Comparison of ENCODE assay signal across 16 mouse cellular contexts in genomic region chr1:131964580-131964979, GRCm38 (mm10). TPM values are rescaled to one million over a fixed set of nuclear protein-coding genes. Genes with fewer than 3 reads are reported as not detected.
A peak's percentile ranks its signal among the peaks of the same experiment; 100 is the strongest.
DNase-seq lines count a peak whose midpoint lies in the region; ATAC-seq and TF ChIP-seq lines count a peak whose summit lies in the region.
"Had no signal": no experiment of that assay in that cellular context is flagged by ENCODE, and none has a peak within 500 bp of the region (broad histone marks: within the 10 kb centered on the region; RNA-seq: fewer than 3 reads in every experiment).

No protein-coding gene starts in this region.

- no peaks in the 10 kb centered on the region for H3K36me3 ChIP-seq in forebrain, embryonic 12.5 days (replicated peaks)
- no peaks in the 10 kb centered on the region for H3K36me3 ChIP-seq in forebrain, embryonic 15.5 days
- H3K36me3 ChIP-seq in hindbrain, embryonic 12.5 days, result no peaks in the 10 kb centered on the region
- H3K36me3 ChIP-seq in hindbrain, postnatal 0 days (ENCODE audit: insufficient read depth, low read length), result no peaks in the 10 kb centered on the region
- no peaks in the 10 kb centered on the region for H3K36me3 ChIP-seq in midbrain, embryonic 10.5 days
- H3K36me3 ChIP-seq in midbrain, embryonic 16.5 days (ENCODE audit: control insufficient read depth, insufficient read depth, low read length), result no peaks in the 10 kb centered on the region
- no peaks in the 10 kb centered on the region for H3K36me3 ChIP-seq in midbrain, embryonic 15.5 days (replicated peaks)
- H3K36me3 ChIP-seq: limb, embryonic 13.5 days had no signal

- no peak overlapping the region for H3K9ac ChIP-seq in forebrain, embryonic 12.5 days
- H3K9ac ChIP-seq in forebrain, embryonic 15.5 days (replicated peaks), result no peak overlapping the region
- H3K9ac ChIP-seq in hindbrain, embryonic 12.5 days, result no peak overlapping the region
- H3K9ac ChIP-seq in hindbrain, postnatal 0 days (replicated peaks; ENCODE audit: low read length), result no peak overlapping the region
- no peak overlapping the region for H3K9ac ChIP-seq in midbrain, embryonic 16.5 days (ENCODE audit: low read depth, low read length)
- no peak overlapping the region for H3K9ac ChIP-seq in midbrain, embryonic 15.5 days
- H3K9ac ChIP-seq: limb, embryonic 13.5 days had no signal

- ATAC-seq in forebrain, embryonic 12.5 days (ENCODE audit: low FRiP score), result no peak
- no peak for ATAC-seq in forebrain, embryonic 15.5 days (replicated peaks)
- no peak for ATAC-seq in hindbrain, embryonic 12.5 days (ENCODE audit: low FRiP score)
- no peak for ATAC-seq in hindbrain, postnatal 0 days
- no peak for ATAC-seq in midbrain, embryonic 16.5 days
- no peak for ATAC-seq in midbrain, embryonic 15.5 days (replicated peaks)
- ATAC-seq: activated CD4-positive, CD25-positive, alpha-beta regulatory T cell, adult 4 months had no signal

- H3K4me2 ChIP-seq in forebrain, embryonic 12.5 days, result peak overlapping the region; percentile 98
- no peak overlapping the region for H3K4me2 ChIP-seq in forebrain, embryonic 15.5 days (replicated peaks)
- peak overlapping the region; percentile 90; the same call in 1 of the 2 replicates for H3K4me2 ChIP-seq in hindbrain, embryonic 12.5 days (replicated peaks)
- no peak overlapping the region for H3K4me2 ChIP-seq in hindbrain, postnatal 0 days (ENCODE audit: low read depth, low read length)
- H3K4me2 ChIP-seq in midbrain, embryonic 16.5 days (ENCODE audit: low read length), result no peak overlapping the region
- H3K4me2 ChIP-seq in midbrain, embryonic 15.5 days, result peak overlapping the region; percentile 99; the same call in 1 of the 2 replicates

- H3K27me3 ChIP-seq in forebrain, embryonic 12.5 days, result peaks cover 56% of the 10 kb centered on the region
- peaks cover 19% of the 10 kb centered on the region; the same call in 1 of the 2 replicates for H3K27me3 ChIP-seq in forebrain, embryonic 15.5 days
- peaks cover 31% of the 10 kb centered on the region for H3K27me3 ChIP-seq in hindbrain, embryonic 12.5 days
- 0 out of 2 replicates have a peak, but pooled peaks cover 3% of the 10 kb centered on the region for H3K27me3 ChIP-seq in hindbrain, postnatal 0 days (ENCODE audit: insufficient read depth, low read length)
- H3K27me3 ChIP-seq in midbrain, embryonic 10.5 days (ENCODE audit: low read depth, poor library complexity, severe bottlenecking), result peaks cover 84% of the 10 kb centered on the region
- H3K27me3 ChIP-seq in midbrain, embryonic 16.5 days (ENCODE audit: control insufficient read depth, insufficient read depth, low read depth, low read length), result peaks cover 9% of the 10 kb centered on the region
- H3K27me3 ChIP-seq in midbrain, embryonic 15.5 days (replicated peaks), result peaks cover 8% of the 10 kb centered on the region

- no peak overlapping the region for H3K4me3 ChIP-seq in forebrain, embryonic 12.5 days (replicated peaks)
- H3K4me3 ChIP-seq in forebrain, embryonic 15.5 days, result no peak overlapping the region
- H3K4me3 ChIP-seq in hindbrain, embryonic 12.5 days, result no peak overlapping the region
- H3K4me3 ChIP-seq in hindbrain, postnatal 0 days (ENCODE audit: low read length), result no peak overlapping the region
- H3K4me3 ChIP-seq in midbrain, embryonic 10.5 days, result peak overlapping the region; percentile 95
- no peak overlapping the region for H3K4me3 ChIP-seq in midbrain, embryonic 16.5 days (ENCODE audit: low read depth, low read length)
- no peak overlapping the region for H3K4me3 ChIP-seq in midbrain, embryonic 15.5 days

- no peak for DNase-seq in hindbrain, postnatal 0 days (ENCODE audit: low spot score)
- no peak for DNase-seq in midbrain, embryonic 10.5 days (ENCODE audit: low spot score)
- no peak for DNase-seq in embryo, embryonic 10 days (ENCODE audit: low spot score)
- DNase-seq: cerebellum, adult 9-11 months; gastrocnemius, postnatal 10 days; lung, adult 2 months; right cerebral cortex, postnatal 14 days; thymus, adult 18-20 months had no signal

- TF ChIP-seq CTCF in hindbrain, postnatal 0 days (IDR thresholded peaks at IDR 0.05; ENCODE audit: low read depth), result no peak

- H3K9me3 ChIP-seq in forebrain, embryonic 12.5 days, result no peaks in the 10 kb centered on the region
- H3K9me3 ChIP-seq in forebrain, embryonic 15.5 days, result no peaks in the 10 kb centered on the region
- H3K9me3 ChIP-seq in hindbrain, embryonic 12.5 days (replicated peaks), result no peaks in the 10 kb centered on the region
- no peaks in the 10 kb centered on the region for H3K9me3 ChIP-seq in hindbrain, postnatal 0 days (ENCODE audit: low read length)
- H3K9me3 ChIP-seq in midbrain, embryonic 10.5 days (replicated peaks), result no peaks in the 10 kb centered on the region
- H3K9me3 ChIP-seq in midbrain, embryonic 16.5 days (replicated peaks; ENCODE audit: control insufficient read depth, low read length, poor library complexity, severe bottlenecking), result no peaks in the 10 kb centered on the region
- H3K9me3 ChIP-seq in midbrain, embryonic 15.5 days, result no peaks in the 10 kb centered on the region
- H3K9me3 ChIP-seq: limb, embryonic 13.5 days had no signal

- WGBS in forebrain, embryonic 12.5 days, result 70% methylated on average over 7 of the region's 7 CpGs
- WGBS in forebrain, embryonic 15.5 days, result 73% methylated on average over 7 of the region's 7 CpGs
- WGBS in hindbrain, embryonic 12.5 days, result 75% methylated on average over 7 of the region's 7 CpGs
- WGBS in hindbrain, postnatal 0 days, result 74% methylated on average over 7 of the region's 7 CpGs
- 66% methylated on average over 7 of the region's 7 CpGs for WGBS in midbrain, embryonic 10.5 days
- 58% methylated on average over 7 of the region's 7 CpGs for WGBS in midbrain, embryonic 16.5 days
- 58% methylated on average over 7 of the region's 7 CpGs for whole genome bisulfite sequencing in midbrain, embryonic 15.5 days

- H3K4me1 ChIP-seq in forebrain, embryonic 12.5 days, result peaks cover 65% of the 10 kb centered on the region
- H3K4me1 ChIP-seq in forebrain, embryonic 15.5 days, result peaks cover 13% of the 10 kb centered on the region
- H3K4me1 ChIP-seq in hindbrain, embryonic 12.5 days, result peaks cover 19% of the 10 kb centered on the region
- H3K4me1 ChIP-seq in hindbrain, postnatal 0 days (ENCODE audit: insufficient read depth, low read length), result peaks cover 6% of the 10 kb centered on the region
- H3K4me1 ChIP-seq in midbrain, embryonic 10.5 days, result peaks cover 83% of the 10 kb centered on the region
- peaks cover 7% of the 10 kb centered on the region for H3K4me1 ChIP-seq in midbrain, embryonic 16.5 days (ENCODE audit: control insufficient read depth, insufficient read depth, low read length)
- peaks cover 15% of the 10 kb centered on the region for H3K4me1 ChIP-seq in midbrain, embryonic 15.5 days

- H3K27ac ChIP-seq in forebrain, embryonic 12.5 days, result no peak overlapping the region
- no peak overlapping the region for H3K27ac ChIP-seq in forebrain, embryonic 15.5 days (replicated peaks)
- H3K27ac ChIP-seq in hindbrain, embryonic 12.5 days, result no peak overlapping the region
- no peak overlapping the region for H3K27ac ChIP-seq in hindbrain, postnatal 0 days
- H3K27ac ChIP-seq in midbrain, embryonic 10.5 days (replicated peaks), result peak overlapping the region; percentile 93
- H3K27ac ChIP-seq in midbrain, embryonic 16.5 days (ENCODE audit: low read length), result no peak overlapping the region
- no peak overlapping the region for H3K27ac ChIP-seq in midbrain, embryonic 15.5 days
- H3K27ac ChIP-seq: limb, embryonic 13.5 days; macrophage had no signal

RNA-seq across cellular contexts. Expression of gene Slc45a3, which starts 1.8 kb away (rescaled TPM):
- 4.9 and 6.4 TPM in 2 replicates for polyA plus RNA-seq in forebrain, embryonic 12.5 days (2016; fragmentation: Nextera tagmentation; extraction: Ambion mirVana)
- 1.8 and 2.4 TPM in 2 replicates for polyA plus RNA-seq in forebrain, embryonic 15.5 days (2015; fragmentation: Nextera tagmentation; extraction: Ambion mirVana)
- 5.6 and 6.4 TPM in 2 replicates for polyA plus RNA-seq in hindbrain, embryonic 12.5 days (2016; fragmentation: Nextera tagmentation; extraction: Ambion mirVana)
- total RNA-seq in hindbrain, postnatal 0 days (2014; rRNA removed), result 1.3 and 2.0 TPM in 2 replicates
- 0.28 and 0.37 TPM in 2 replicates for polyA plus RNA-seq in hindbrain, postnatal 0 days (2015; fragmentation: Nextera tagmentation; extraction: Ambion mirVana)
- polyA plus RNA-seq in midbrain, embryonic 10.5 days (2016; fragmentation: Nextera tagmentation; extraction: Ambion mirVana), result 18.6 and 22.3 TPM in 2 replicates
- 2.3 and 2.7 TPM in 2 replicates for polyA plus RNA-seq in midbrain, embryonic 16.5 days (2015; fragmentation: Nextera tagmentation; extraction: Ambion mirVana)
- 1.9 and 3.5 TPM in 2 replicates for polyA plus RNA-seq in midbrain, embryonic 15.5 days (2015; fragmentation: Nextera tagmentation; extraction: Ambion mirVana)
- polyA plus RNA-seq: activated CD4-positive, CD25-positive, alpha-beta regulatory T cell, adult 4 months had no signal

RNA-seq across cellular contexts. Expression of gene Elk4, which starts 42.8 kb away (rescaled TPM):
- 16.9 and 19.9 TPM in 2 replicates for polyA plus RNA-seq in forebrain, embryonic 12.5 days (2016; fragmentation: Nextera tagmentation; extraction: Ambion mirVana)
- polyA plus RNA-seq in forebrain, embryonic 15.5 days (2015; fragmentation: Nextera tagmentation; extraction: Ambion mirVana), result 12.0 and 14.6 TPM in 2 replicates
- 18.5 and 21.7 TPM in 2 replicates for polyA plus RNA-seq in hindbrain, embryonic 12.5 days (2016; fragmentation: Nextera tagmentation; extraction: Ambion mirVana)
- 18.8 and 22.4 TPM in 2 replicates for total RNA-seq in hindbrain, postnatal 0 days (2014; rRNA removed)
- 8.0 and 8.2 TPM in 2 replicates for polyA plus RNA-seq in hindbrain, postnatal 0 days (2015; fragmentation: Nextera tagmentation; extraction: Ambion mirVana)
- polyA plus RNA-seq in midbrain, embryonic 10.5 days (2016; fragmentation: Nextera tagmentation; extraction: Ambion mirVana), result 12.5 and 13.3 TPM in 2 replicates
- 8.1 and 8.7 TPM in 2 replicates for polyA plus RNA-seq in midbrain, embryonic 16.5 days (2015; fragmentation: Nextera tagmentation; extraction: Ambion mirVana)
- polyA plus RNA-seq in midbrain, embryonic 15.5 days (2015; fragmentation: Nextera tagmentation; extraction: Ambion mirVana), result 12.7 and 13.1 TPM in 2 replicates

RNA-seq across cellular contexts. Expression of gene Nucks1, which starts 54.2 kb away (rescaled TPM):
- polyA plus RNA-seq in forebrain, embryonic 12.5 days (2016; fragmentation: Nextera tagmentation; extraction: Ambion mirVana), result 129 and 137 TPM in 2 replicates
- 62.9 and 63.2 TPM in 2 replicates for polyA plus RNA-seq in forebrain, embryonic 15.5 days (2015; fragmentation: Nextera tagmentation; extraction: Ambion mirVana)
- 97.4 and 103 TPM in 2 replicates for polyA plus RNA-seq in hindbrain, embryonic 12.5 days (2016; fragmentation: Nextera tagmentation; extraction: Ambion mirVana)
- 88.9 and 105 TPM in 2 replicates for total RNA-seq in hindbrain, postnatal 0 days (2014; rRNA removed)
- 54.1 and 58.0 TPM in 2 replicates for polyA plus RNA-seq in hindbrain, postnatal 0 days (2015; fragmentation: Nextera tagmentation; extraction: Ambion mirVana)
- polyA plus RNA-seq in midbrain, embryonic 10.5 days (2016; fragmentation: Nextera tagmentation; extraction: Ambion mirVana), result 103 and 104 TPM in 2 replicates
- polyA plus RNA-seq in midbrain, embryonic 16.5 days (2015; fragmentation: Nextera tagmentation; extraction: Ambion mirVana), result 50.1 and 53.6 TPM in 2 replicates
- 44.9 and 49.2 TPM in 2 replicates for polyA plus RNA-seq in midbrain, embryonic 15.5 days (2015; fragmentation: Nextera tagmentation; extraction: Ambion mirVana)

Comparison
In these comparisons a context has a peak if more than half of its experiments do, and no peak if none do; other contexts are left out.
1. H3K4me2 ChIP-seq: peak in forebrain, embryonic 12.5 days (single experiment), hindbrain, embryonic 12.5 days (single experiment) and midbrain, embryonic 15.5 days (single experiment); none in forebrain, embryonic 15.5 days (single experiment), hindbrain, postnatal 0 days (single experiment) and midbrain, embryonic 16.5 days (single experiment).